Mouse (Mus musculus) stomach, embryonic 16.5 days (tissue): ENCODE results near the gene Mpp3. TPM values are rescaled to one million over a fixed set of nuclear protein-coding genes. Genes with fewer than 3 reads are reported as not detected.

Source experiments
- ATAC-seq: fragments of 200-750 bp; cut with Nextera tagmentation; 2 replicates; pipeline ENCODE4 v1.8.0; 2017; ENCODE audit warnings: moderate number of reproducible peaks, moderate TSS enrichment; ENCODE audit not compliant: insufficient read depth, low FRiP score
- H3K27ac ChIP-seq: fragments of 300-500 bp; sonication (generic); 2 replicates; pipeline ENCODE4 v1.5.1; 2014; ENCODE audit warnings: low read length
- H3K27me3 ChIP-seq: fragments of 300-500 bp; sonication (generic); 2 replicates; pipeline ENCODE4 v1.6.1; 2014; ENCODE audit warnings: low read length, control low read depth, mixed read lengths; ENCODE audit not compliant: control insufficient read depth, insufficient read depth
- H3K36me3 ChIP-seq: fragments of 300-500 bp; sonication (generic); 2 replicates; pipeline ENCODE4 v1.6.1; 2014; ENCODE audit warnings: low read length; ENCODE audit not compliant: control insufficient read depth, insufficient read depth
- H3K4me1 ChIP-seq: fragments of 300-500 bp; sonication (generic); 2 replicates; pipeline ENCODE4 v1.6.1; 2014; ENCODE audit warnings: low read length, control low read depth, mixed read lengths; ENCODE audit not compliant: control insufficient read depth, insufficient read depth
- H3K4me2 ChIP-seq: fragments of 300-500 bp; sonication (generic); 2 replicates; pipeline ENCODE4 v1.6.1; 2014; ENCODE audit warnings: low read depth, low read length, mixed read lengths
- H3K4me3 ChIP-seq: fragments of 300-500 bp; sonication (generic); replicated peaks from 2 replicates; pipeline ENCODE4 v1.5.1; 2014; ENCODE audit warnings: mild to moderate bottlenecking, low read length
- H3K9ac ChIP-seq: fragments of 300-500 bp; sonication (generic); 2 replicates; pipeline ENCODE4 v1.6.1; 2014; ENCODE audit warnings: low read length
- H3K9me3 ChIP-seq: fragments of 300-500 bp; sonication (generic); replicated peaks from 2 replicates; pipeline ENCODE4 v1.6.1; 2016; ENCODE audit warnings: low read length, control low read depth; ENCODE audit not compliant: control insufficient read depth
- WGBS: fragments of 180-500 bp; shearing (Covaris S2); extraction: QIAGEN DNeasy Blood & Tissue Kit; methylation state at CpG from one replicate; pipeline ENCODE4 v1.1.7; 2014; 5-methylcytosine and 5-hydroxymethylcytosine counted together
- polyA plus RNA-seq: library from polyadenylated mRNA; unstranded; fragments of >200 nt; fragmentation: Nextera tagmentation; extraction: Ambion mirVana; gene quantifications from 2 replicates; pipeline ENCODE4 v1.2.1, GENCODE M21; 2015

The Mpp3 gene
- polyA plus RNA-seq, 1 experiment from 2014 or later, result 9.6 TPM

GRCm38 (mm10) chr11:102034887-102035286 is 6.6 kb upstream of the Mpp3 start:
- no peak for ATAC-seq
- H3K27me3 ChIP-seq, result no peaks in the 10 kb centered on the region
- no peak overlapping the region for H3K4me2 ChIP-seq
- no peaks in the 10 kb centered on the region for H3K36me3 ChIP-seq
- no peak overlapping the region for H3K4me3 ChIP-seq
- no peaks in the 10 kb centered on the region for H3K4me1 ChIP-seq
- H3K27ac ChIP-seq, result no peak overlapping the region
- WGBS, result 73% methylated on average over 8 of the region's 8 CpGs
- no peak overlapping the region for H3K9ac ChIP-seq
- H3K9me3 ChIP-seq, result no peaks in the 10 kb centered on the region

- H3K4me1 ChIP-seq, result no peaks in the 10 kb centered on the region
- no peaks in the 10 kb centered on the region for H3K9me3 ChIP-seq
- H3K27ac ChIP-seq, result no peak overlapping the region
- no peaks in the 10 kb centered on the region for H3K27me3 ChIP-seq
- no peak overlapping the region for H3K9ac ChIP-seq
- ATAC-seq, result peak; percentile 64; the same call in 1 of the 2 replicates
- no peak overlapping the region for H3K4me3 ChIP-seq
- H3K36me3 ChIP-seq, result no peaks in the 10 kb centered on the region
- H3K4me2 ChIP-seq, result no peak overlapping the region
- WGBS, result 80% methylated on average over 12 of the region's 12 CpGs
Observed at GRCm38 (mm10) chr11:102033055-102033591, 4.9 kb upstream of the Mpp3 start.

- Histone ChIP-seq H3K4me1 (0 out of 2 replicates have a peak, but pooled peaks cover 1% of the 10 kb centered on the region), H3K36me3 (no peaks in the 10 kb centered on the region), H3K27ac (no peak overlapping the region), H3K4me3 (no peak overlapping the region), H3K9me3 (no peaks in the 10 kb centered on the region), H3K27me3 (no peaks in the 10 kb centered on the region), H3K4me2 (no peak overlapping the region), H3K9ac (no peak overlapping the region)
- ATAC-seq, result no peak
- 82% methylated on average over 7 of the region's 7 CpGs for WGBS
Observed at GRCm38 (mm10) chr11:102031149-102031548, 2.9 kb upstream of the Mpp3 start.

- ATAC-seq, result no peak
- H3K9ac ChIP-seq, result no peak overlapping the region
- H3K4me2 ChIP-seq, result no peak overlapping the region
- H3K4me3 ChIP-seq, result no peak overlapping the region
- no peaks in the 10 kb centered on the region for H3K36me3 ChIP-seq
- 0 out of 2 replicates have a peak, but pooled peaks cover 4% of the 10 kb centered on the region for H3K4me1 ChIP-seq
- 31% methylated on average over 7 of the region's 7 CpGs for WGBS
- no peaks in the 10 kb centered on the region for H3K27me3 ChIP-seq
- no peak overlapping the region for H3K27ac ChIP-seq
- no peaks in the 10 kb centered on the region for H3K9me3 ChIP-seq
Observed at GRCm38 (mm10) chr11:102029966-102030365, 1.7 kb upstream of the Mpp3 start.

- no peaks in the 10 kb centered on the region for H3K9me3 ChIP-seq
- WGBS, result 69% methylated on average over 4 of the region's 4 CpGs
Observed at GRCm38 (mm10) chr11:102029304-102029703, 1.0 kb upstream of the Mpp3 start.

GRCm38 (mm10) chr11:102027361-102028017 is 772 bp downstream of the Mpp3 start:
- peak overlapping the region; percentile 65 for H3K9ac ChIP-seq
- H3K4me3 ChIP-seq, result peak overlapping the region; percentile 64
- H3K4me2 ChIP-seq, result peak overlapping the region; percentile 74
- peak overlapping the region; percentile 9; the same call in 1 of the 2 replicates for H3K27ac ChIP-seq
- 0 out of 2 replicates have a peak, but pooled peaks cover 4% of the 10 kb centered on the region for H3K4me1 ChIP-seq
- H3K9me3 ChIP-seq, result no peaks in the 10 kb centered on the region
- ATAC-seq, result no peak
- WGBS, result 8% methylated on average over 12 of the region's 12 CpGs
- H3K36me3 ChIP-seq, result no peaks in the 10 kb centered on the region
- no peaks in the 10 kb centered on the region for H3K27me3 ChIP-seq

More at GRCm38 (mm10) chr11:102029304-102029703, 1.0 kb upstream of the Mpp3 start:
- no peak overlapping the region for H3K4me2 ChIP-seq
- H3K36me3 ChIP-seq, result no peaks in the 10 kb centered on the region
- no peak overlapping the region for H3K4me3 ChIP-seq
- H3K27ac ChIP-seq, result no peak overlapping the region
- H3K27me3 ChIP-seq, result no peaks in the 10 kb centered on the region
- H3K9ac ChIP-seq, result no peak overlapping the region
- 0 out of 2 replicates have a peak, but pooled peaks cover 4% of the 10 kb centered on the region for H3K4me1 ChIP-seq
- ATAC-seq, result no peak

GRCm38 (mm10) chr11:102026694-102027360 is 1.4 kb downstream of the Mpp3 start:
- Histone ChIP-seq H3K27ac (peak overlapping the region; percentile 49; the same call in 1 of the 2 replicates), H3K4me3 (peak overlapping the region; percentile 64), H3K36me3 (no peaks in the 10 kb centered on the region), H3K27me3 (no peaks in the 10 kb centered on the region), H3K9ac (peak overlapping the region; percentile 65), H3K4me2 (peak overlapping the region; percentile 74), H3K4me1 (0 out of 2 replicates have a peak, but pooled peaks cover 4% of the 10 kb centered on the region), H3K9me3 (no peaks in the 10 kb centered on the region)
- peak; percentile 92 for ATAC-seq
- 2% methylated on average over 60 of the region's 73 CpGs for WGBS

GRCm38 (mm10) chr11:102025991-102026660 is 2.1 kb downstream of the Mpp3 start:
- ATAC-seq, result no peak
- H3K27ac ChIP-seq, result no peak overlapping the region
- H3K27me3 ChIP-seq, result no peaks in the 10 kb centered on the region
- H3K4me2 ChIP-seq, result peak overlapping the region; percentile 74
- no peaks in the 10 kb centered on the region for H3K9me3 ChIP-seq
- WGBS, result 3% methylated on average over 22 of the region's 23 CpGs
- H3K4me3 ChIP-seq, result peak overlapping the region; percentile 64
- peak overlapping the region; percentile 65 for H3K9ac ChIP-seq
- H3K36me3 ChIP-seq, result no peaks in the 10 kb centered on the region
- 0 out of 2 replicates have a peak, but pooled peaks cover 4% of the 10 kb centered on the region for H3K4me1 ChIP-seq
